Mouse (Mus musculus): ENCODE results near the gene Fsd1l. TPM values are rescaled to one million over a fixed set of nuclear protein-coding genes. Genes with fewer than 3 reads are reported as not detected.

Fsd1l gene
- polyA plus RNA-seq, 1 experiment, result 1.6 TPM

- DNase-seq, result no peak
- 63% methylated on average over 12 of the region's 12 CpGs for WGBS
- Histone ChIP-seq H3K4me1 (ENCODE audit: control insufficient read depth, insufficient read depth, low read length) (no peaks in the 10 kb centered on the region), H3K4me3 (replicated peaks; ENCODE audit: extremely low read depth, low read depth, low read length) (no peak overlapping the region)
- TF ChIP-seq POLR2A (IDR thresholded peaks at IDR 0.05; ENCODE audit: borderline replicate concordance, extremely low read depth, low read depth, low read length) (no peak), CTCF (IDR thresholded peaks at IDR 0.05; ENCODE audit: insufficient read depth, low read length) (no peak)
These were observed 35.8 kb upstream of the Fsd1l start for GRCm38 (mm10) chr4:53595246-53596062.

GRCm38 (mm10) chr4:53596063-53596895 is 35.0 kb upstream of the Fsd1l start:
- TF ChIP-seq POLR2A (IDR thresholded peaks at IDR 0.05; ENCODE audit: borderline replicate concordance, extremely low read depth, low read depth, low read length) (no peak), CTCF (IDR thresholded peaks at IDR 0.05; ENCODE audit: insufficient read depth, low read length) (no peak)

GRCm38 (mm10) chr4:53600462-53600861 is 30.8 kb upstream of the Fsd1l start:
- H3K4me3 ChIP-seq (replicated peaks; ENCODE audit: extremely low read depth, low read depth, low read length), result no peak overlapping the region
- DNase-seq, result no peak
- 55% methylated on average over 6 of the region's 6 CpGs for WGBS
- H3K4me1 ChIP-seq (ENCODE audit: control insufficient read depth, insufficient read depth, low read length), result no peaks in the 10 kb centered on the region
- TF ChIP-seq POLR2A (IDR thresholded peaks at IDR 0.05; ENCODE audit: borderline replicate concordance, extremely low read depth, low read depth, low read length), result no peak
- TF ChIP-seq CTCF (IDR thresholded peaks at IDR 0.05; ENCODE audit: insufficient read depth, low read length), result peak; percentile 39

More at GRCm38 (mm10) chr4:53596063-53596895, 35.0 kb upstream of the Fsd1l start:
- DNase-seq, result no peak
- 45% methylated on average over 15 of the region's 15 CpGs for WGBS
- H3K4me1 ChIP-seq (ENCODE audit: control insufficient read depth, insufficient read depth, low read length), result no peaks in the 10 kb centered on the region
- no peak overlapping the region for H3K4me3 ChIP-seq (replicated peaks; ENCODE audit: extremely low read depth, low read depth, low read length)

DNA sequence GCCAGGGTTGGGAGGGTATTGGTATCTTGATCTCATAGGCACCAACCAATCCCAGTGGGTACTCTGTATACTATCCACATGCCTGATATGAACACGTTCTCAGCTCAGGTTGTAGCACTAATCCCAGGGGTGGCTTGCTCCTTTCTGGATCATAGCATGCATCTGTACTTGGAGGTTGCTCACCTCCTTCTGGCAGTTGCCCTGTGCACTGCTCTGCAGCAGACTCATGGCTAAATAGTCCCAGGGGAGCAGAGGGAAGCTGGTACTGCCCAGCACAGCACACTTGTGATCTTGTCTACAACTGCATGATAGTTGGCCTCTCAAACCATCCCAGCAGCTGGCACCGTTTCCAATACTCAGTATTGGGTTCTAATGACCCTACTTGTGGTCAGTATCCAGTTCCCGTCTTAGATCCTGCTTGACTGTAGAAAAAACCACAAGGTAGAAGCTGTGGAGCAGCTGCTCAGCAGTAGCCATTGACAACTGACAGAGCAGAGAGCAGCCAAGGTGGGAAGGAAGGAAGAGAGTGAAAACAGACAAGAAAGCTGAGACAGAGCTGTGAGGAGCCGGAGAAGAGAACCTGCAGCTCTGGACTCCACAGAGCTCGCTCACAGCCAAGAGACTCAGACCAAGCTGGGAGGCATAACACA is 16.6 kb upstream of the Fsd1l start:
- 91% methylated on average over 5 of the region's 5 CpGs for WGBS

DNA sequence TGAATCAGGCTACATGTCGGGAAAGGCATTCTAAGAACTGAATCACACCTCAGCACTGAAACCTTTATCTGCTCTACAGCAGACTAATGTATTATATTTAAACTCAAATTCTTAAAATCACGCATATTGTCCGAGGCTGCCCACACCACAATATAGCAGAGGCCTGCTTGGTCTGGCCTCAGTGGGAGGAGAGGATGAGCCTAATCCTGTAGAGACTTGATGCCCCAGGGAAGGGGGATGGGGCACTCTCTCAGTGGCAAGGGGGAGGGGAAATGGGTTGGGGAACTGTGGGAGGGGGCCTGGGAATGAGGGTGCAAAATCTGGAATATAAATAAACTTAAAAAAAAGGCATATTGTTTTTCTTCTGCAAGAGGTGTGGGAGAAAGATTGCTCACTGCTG is 13.3 kb upstream of the Fsd1l start:
- DNase-seq, result no peak
- 73% methylated on average over 3 of the region's 3 CpGs for WGBS
- Histone ChIP-seq H3K4me1 (ENCODE audit: control insufficient read depth, insufficient read depth, low read length) (no peaks in the 10 kb centered on the region), H3K4me3 (replicated peaks; ENCODE audit: extremely low read depth, low read depth, low read length) (no peak overlapping the region)
- TF ChIP-seq POLR2A (IDR thresholded peaks at IDR 0.05; ENCODE audit: borderline replicate concordance, extremely low read depth, low read depth, low read length) (no peak), CTCF (IDR thresholded peaks at IDR 0.05; ENCODE audit: insufficient read depth, low read length) (no peak)

More for the DNA sequence above, 16.6 kb upstream of the Fsd1l start:
- H3K4me1 ChIP-seq (ENCODE audit: control insufficient read depth, insufficient read depth, low read length), result no peaks in the 10 kb centered on the region
- no peak for DNase-seq
- no peak overlapping the region for H3K4me3 ChIP-seq (replicated peaks; ENCODE audit: extremely low read depth, low read depth, low read length)
- TF ChIP-seq CTCF (IDR thresholded peaks at IDR 0.05; ENCODE audit: insufficient read depth, low read length), result no peak
- TF ChIP-seq POLR2A (IDR thresholded peaks at IDR 0.05; ENCODE audit: borderline replicate concordance, extremely low read depth, low read depth, low read length), result no peak

- WGBS, result 88% methylated on average over 6 of the region's 6 CpGs
- H3K4me3 ChIP-seq (replicated peaks; ENCODE audit: extremely low read depth, low read depth, low read length), result no peak overlapping the region
- no peaks in the 10 kb centered on the region for H3K4me1 ChIP-seq (ENCODE audit: control insufficient read depth, insufficient read depth, low read length)
- no peak for DNase-seq
- no peak for TF ChIP-seq POLR2A (IDR thresholded peaks at IDR 0.05; ENCODE audit: borderline replicate concordance, extremely low read depth, low read depth, low read length)
- TF ChIP-seq CTCF (IDR thresholded peaks at IDR 0.05; ENCODE audit: insufficient read depth, low read length), result no peak
These were observed 11.2 kb upstream of the Fsd1l start for GRCm38 (mm10) chr4:53620104-53620503.

DNA sequence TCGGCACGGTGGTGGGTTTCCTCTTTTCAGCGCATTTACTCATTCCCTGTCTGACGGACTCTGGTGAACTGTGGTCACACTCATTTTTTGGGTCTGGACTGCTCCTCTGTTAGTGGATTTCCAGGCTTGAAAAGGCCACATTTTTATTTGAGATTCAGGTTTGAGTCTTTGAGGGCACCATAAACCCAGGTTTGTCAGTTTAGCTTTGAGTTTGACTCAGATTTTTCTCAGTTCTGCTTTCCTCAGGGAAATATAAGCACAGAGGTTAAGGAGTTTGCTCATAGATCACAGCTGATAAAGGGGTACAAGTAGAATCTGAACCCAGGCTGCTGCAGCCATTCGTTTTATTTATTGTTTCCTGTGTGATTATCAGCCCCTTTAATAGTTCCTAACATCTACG is 10.2 kb upstream of the Fsd1l start:
- no peaks in the 10 kb centered on the region for H3K4me1 ChIP-seq (ENCODE audit: control insufficient read depth, insufficient read depth, low read length)
- no peak for TF ChIP-seq CTCF (IDR thresholded peaks at IDR 0.05; ENCODE audit: insufficient read depth, low read length)
- no peak for TF ChIP-seq POLR2A (IDR thresholded peaks at IDR 0.05; ENCODE audit: borderline replicate concordance, extremely low read depth, low read depth, low read length)
- DNase-seq, result no peak
- 55% methylated on average over 6 of the region's 6 CpGs for WGBS
- no peak overlapping the region for H3K4me3 ChIP-seq (replicated peaks; ENCODE audit: extremely low read depth, low read depth, low read length)

DNA sequence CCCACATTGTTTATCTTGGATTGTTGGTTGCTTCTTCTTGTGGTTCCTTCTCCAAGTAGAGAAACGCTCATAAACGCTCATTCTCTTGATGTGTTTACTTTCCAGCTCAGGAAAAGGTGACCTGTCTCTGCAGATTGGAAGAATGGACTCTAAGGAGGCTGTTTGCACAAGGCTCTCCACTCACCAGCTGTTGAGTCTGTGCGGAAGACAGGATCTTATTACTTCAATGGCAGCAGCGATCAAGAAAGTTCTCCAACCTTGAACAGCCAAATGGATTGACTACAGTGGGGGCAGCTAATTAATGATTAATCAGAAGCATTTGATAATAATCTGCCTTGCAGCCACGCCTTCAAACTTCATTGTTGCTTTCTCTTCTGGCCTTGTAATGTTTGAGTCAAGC is 9.8 kb upstream of the Fsd1l start:
- H3K4me3 ChIP-seq (replicated peaks; ENCODE audit: extremely low read depth, low read depth, low read length), result no peak overlapping the region
- TF ChIP-seq CTCF (IDR thresholded peaks at IDR 0.05; ENCODE audit: insufficient read depth, low read length), result no peak
- no peak for TF ChIP-seq POLR2A (IDR thresholded peaks at IDR 0.05; ENCODE audit: borderline replicate concordance, extremely low read depth, low read depth, low read length)
- DNase-seq, result no peak
- WGBS, result 38% methylated on average over 5 of the region's 5 CpGs
- no peaks in the 10 kb centered on the region for H3K4me1 ChIP-seq (ENCODE audit: control insufficient read depth, insufficient read depth, low read length)

- TF ChIP-seq CTCF (IDR thresholded peaks at IDR 0.05; ENCODE audit: insufficient read depth, low read length) (no peak), POLR2A (IDR thresholded peaks at IDR 0.05; ENCODE audit: borderline replicate concordance, extremely low read depth, low read depth, low read length) (no peak)
- DNase-seq, result no peak
These were observed 7.6 kb upstream of the Fsd1l start for GRCm38 (mm10) chr4:53623711-53624110.

More at GRCm38 (mm10) chr4:53623711-53624110, 7.6 kb upstream of the Fsd1l start:
- Histone ChIP-seq H3K4me3 (replicated peaks; ENCODE audit: extremely low read depth, low read depth, low read length) (no peak overlapping the region), H3K4me1 (ENCODE audit: control insufficient read depth, insufficient read depth, low read length) (no peaks in the 10 kb centered on the region)
- WGBS, result 95% methylated on average over 1 of the region's 1 CpGs

Data from lung, adult 2 months (tissue).